Mouse (Mus musculus) embryo, embryonic 9.5 days (tissue): ENCODE measurements around the gene Gm10192.
A peak's percentile ranks its signal among the peaks of the same experiment; 100 is the strongest.
"Not testable (repeated sequence)": the region's sequence is repeated elsewhere in the genome, so short reads cannot be mapped to it uniquely, and the experiment has no call there.

Experiments used
- DNase-seq: peaks from one replicate; pipeline ENCODE4 v3.0.0-alpha.2; 2017; ENCODE audit errors: extremely low spot score

Gene Gm10192

GRCm38 (mm10) chr4:97183066-97183465 is at the start of gene Gm10192:
Gm10192 (minus strand) TSS chr4:97183166.
- DNase-seq: not testable (repeated sequence)

GRCm38 (mm10) chr4:97230411-97231104 is 47.6 kb upstream of the Gm10192 start:
- DNase-seq: no peak

GRCm38 (mm10) chr4:97219701-97220100 is 36.7 kb upstream of the Gm10192 start:
- no peak for DNase-seq

GRCm38 (mm10) chr4:97217906-97218305 is 34.9 kb upstream of the Gm10192 start:
- DNase-seq: no peak

GRCm38 (mm10) chr4:97212514-97212913 is 29.5 kb upstream of the Gm10192 start:
- DNase-seq: no peak

GRCm38 (mm10) chr4:97202986-97203385 is 20.0 kb upstream of the Gm10192 start:
- DNase-seq: not testable (repeated sequence)

- DNase-seq: peak; percentile 9
Measured at GRCm38 (mm10) chr4:97193176-97193575, 10.2 kb upstream of the Gm10192 start.

GRCm38 (mm10) chr4:97192601-97193000 is 9.6 kb upstream of the Gm10192 start:
- no peak for DNase-seq

GRCm38 (mm10) chr4:97180396-97180795 is 2.6 kb downstream of the Gm10192 start:
- DNase-seq: no peak

GRCm38 (mm10) chr4:97156841-97157345 is 26.1 kb downstream of the Gm10192 start:
- DNase-seq: peak; percentile 26

GRCm38 (mm10) chr4:97156084-97156483 is 26.9 kb downstream of the Gm10192 start:
- no peak for DNase-seq

GRCm38 (mm10) chr4:97153554-97153953 is 29.4 kb downstream of the Gm10192 start:
- DNase-seq: no peak

- no peak for DNase-seq
Measured at GRCm38 (mm10) chr4:97142484-97142883, 40.5 kb downstream of the Gm10192 start.
